Mouse (Mus musculus): ENCODE results near the gene Dnm2. TPM values are rescaled to one million over a fixed set of nuclear protein-coding genes. Genes with fewer than 3 reads are reported as not detected.

Gene Dnm2
- polyA plus RNA-seq, 1 experiment from 2014 or later, result 58.2 TPM

- Histone ChIP-seq H3K4me2 (ENCODE audit: low read length) (peak within 1 kb of the TSS; percentile 68), H3K9ac (ENCODE audit: low read length) (peak within 1 kb of the TSS; percentile 82), H3K4me3 (ENCODE audit: control insufficient read depth in 1 of 2, insufficient read depth in 1 of 2, low read depth in 1 of 2, low read length in 2 of 2) (peak within 1 kb of the TSS; percentile 72 to 81), H3K27me3 (ENCODE audit: control insufficient read depth, insufficient read depth, low read length) (no peaks in the 10 kb centered on the region), H3K9me3 (ENCODE audit: control insufficient read depth, low read length) (no peaks in the 10 kb centered on the region), H3K27ac (replicated peaks in 1 of 2; ENCODE audit: control insufficient read depth in 1 of 2, insufficient read depth in 1 of 2, low read depth in 2 of 2, low read length in 2 of 2) (peak within 1 kb of the TSS in 1 of 2 experiments; percentile 25; a peak in 2 of 4 replicates), H3K36me3 (ENCODE audit: control insufficient read depth, insufficient read depth, low read length) (peaks cover 26% of the 10 kb centered on the region), H3K4me1 (ENCODE audit: control insufficient read depth in 2 of 2, insufficient read depth in 2 of 2, low read length in 2 of 2) (peaks cover 3 to 6% of the 10 kb centered on the region in 2 experiments; a peak in 2 of 4 replicates)
- ATAC-seq (ENCODE audit: insufficient number of reproducible peaks, insufficient read depth, low FRiP score, low read depth), result peak; percentile 89
- WGBS, result 3% methylated on average over 53 of the region's 53 CpGs
Observed at GRCm38 (mm10) chr9:21411669-21412550, 12.8 kb upstream of the Dnm2 start, which contains the start of gene Qtrt1. Gene Qtrt1, plus strand, starts transcription at chr9:21411837.

GRCm38 (mm10) chr9:21417866-21418265, 6.8 kb upstream of the Dnm2 start:
- Histone ChIP-seq H3K4me1 (ENCODE audit: control insufficient read depth in 2 of 2, insufficient read depth in 2 of 2, low read length in 2 of 2) (no peaks in the 10 kb centered on the region), H3K4me3 (ENCODE audit: control insufficient read depth in 1 of 2, insufficient read depth in 1 of 2, low read depth in 1 of 2, low read length in 2 of 2) (no peak overlapping the region), H3K27me3 (ENCODE audit: control insufficient read depth, insufficient read depth, low read length) (no peaks in the 10 kb centered on the region), H3K36me3 (ENCODE audit: control insufficient read depth, insufficient read depth, low read length) (peaks cover 61% of the 10 kb centered on the region), H3K27ac (replicated peaks in 1 of 2; ENCODE audit: control insufficient read depth in 1 of 2, insufficient read depth in 1 of 2, low read depth in 2 of 2, low read length in 2 of 2) (no peak overlapping the region), H3K9ac (ENCODE audit: low read length) (no peak overlapping the region), H3K4me2 (ENCODE audit: low read length) (no peak overlapping the region), H3K9me3 (ENCODE audit: control insufficient read depth, low read length) (no peaks in the 10 kb centered on the region)
- WGBS, result 90% methylated on average over 2 of the region's 2 CpGs
- no peak for ATAC-seq (ENCODE audit: insufficient number of reproducible peaks, insufficient read depth, low FRiP score, low read depth)

- Histone ChIP-seq H3K4me2 (ENCODE audit: low read length) (no peak overlapping the region), H3K4me1 (ENCODE audit: control insufficient read depth in 2 of 2, insufficient read depth in 2 of 2, low read length in 2 of 2) (no peaks in the 10 kb centered on the region), H3K9ac (ENCODE audit: low read length) (no peak overlapping the region), H3K36me3 (ENCODE audit: control insufficient read depth, insufficient read depth, low read length) (peaks cover 51% of the 10 kb centered on the region), H3K9me3 (ENCODE audit: control insufficient read depth, low read length) (no peaks in the 10 kb centered on the region), H3K4me3 (ENCODE audit: control insufficient read depth in 1 of 2, insufficient read depth in 1 of 2, low read depth in 1 of 2, low read length in 2 of 2) (no peak overlapping the region), H3K27me3 (ENCODE audit: control insufficient read depth, insufficient read depth, low read length) (no peaks in the 10 kb centered on the region), H3K27ac (replicated peaks in 1 of 2; ENCODE audit: control insufficient read depth in 1 of 2, insufficient read depth in 1 of 2, low read depth in 2 of 2, low read length in 2 of 2) (no peak overlapping the region)
- ATAC-seq (ENCODE audit: insufficient number of reproducible peaks, insufficient read depth, low FRiP score, low read depth), result 0 out of 2 replicates have a peak, but pooled peaks have one; percentile 22
- WGBS, result 82% methylated on average over 2 of the region's 2 CpGs
Observed at GRCm38 (mm10) chr9:21419646-21420045, 5.1 kb upstream of the Dnm2 start.

- H3K4me1 ChIP-seq (ENCODE audit: control insufficient read depth in 2 of 2, insufficient read depth in 2 of 2, low read length in 2 of 2), result peaks cover 9 to 21% of the 10 kb centered on the region in 2 experiments
- peak overlapping the region; percentile 95 for H3K9ac ChIP-seq (ENCODE audit: low read length)
- peak overlapping the region; percentile 81 for H3K4me2 ChIP-seq (ENCODE audit: low read length)
- H3K9me3 ChIP-seq (ENCODE audit: control insufficient read depth, low read length), result no peaks in the 10 kb centered on the region
- WGBS, result 4% methylated on average over 6 of the region's 6 CpGs
- no peaks in the 10 kb centered on the region for H3K27me3 ChIP-seq (ENCODE audit: control insufficient read depth, insufficient read depth, low read length)
- peak overlapping the region; percentile 18 to 89; a peak in 3 of 4 replicates for H3K27ac ChIP-seq (replicated peaks in 1 of 2; ENCODE audit: control insufficient read depth in 1 of 2, insufficient read depth in 1 of 2, low read depth in 2 of 2, low read length in 2 of 2)
- ATAC-seq (ENCODE audit: insufficient number of reproducible peaks, insufficient read depth, low FRiP score, low read depth), result no peak
- H3K36me3 ChIP-seq (ENCODE audit: control insufficient read depth, insufficient read depth, low read length), result peaks cover 10% of the 10 kb centered on the region
- peak overlapping the region; percentile 70 to 99 for H3K4me3 ChIP-seq (ENCODE audit: control insufficient read depth in 1 of 2, insufficient read depth in 1 of 2, low read depth in 1 of 2, low read length in 2 of 2)
Observed at GRCm38 (mm10) chr9:21425556-21425945, 843 bp downstream of the Dnm2 start.

GRCm38 (mm10) chr9:21426013-21426412, 1.3 kb downstream of the Dnm2 start:
- peak overlapping the region; percentile 95 for H3K9ac ChIP-seq (ENCODE audit: low read length)
- peak overlapping the region; percentile 70 to 99 for H3K4me3 ChIP-seq (ENCODE audit: control insufficient read depth in 1 of 2, insufficient read depth in 1 of 2, low read depth in 1 of 2, low read length in 2 of 2)
- peaks cover 9 to 26% of the 10 kb centered on the region in 2 experiments for H3K4me1 ChIP-seq (ENCODE audit: control insufficient read depth in 2 of 2, insufficient read depth in 2 of 2, low read length in 2 of 2)
- ATAC-seq (ENCODE audit: insufficient number of reproducible peaks, insufficient read depth, low FRiP score, low read depth), result no peak
- no peak overlapping the region for H3K27ac ChIP-seq (replicated peaks in 1 of 2; ENCODE audit: control insufficient read depth in 1 of 2, insufficient read depth in 1 of 2, low read depth in 2 of 2, low read length in 2 of 2)
- peak overlapping the region; percentile 81 for H3K4me2 ChIP-seq (ENCODE audit: low read length)
- H3K27me3 ChIP-seq (ENCODE audit: control insufficient read depth, insufficient read depth, low read length), result no peaks in the 10 kb centered on the region
- no peaks in the 10 kb centered on the region for H3K9me3 ChIP-seq (ENCODE audit: control insufficient read depth, low read length)
- 11% methylated on average over 1 of the region's 1 CpGs for WGBS
- H3K36me3 ChIP-seq (ENCODE audit: control insufficient read depth, insufficient read depth, low read length), result peaks cover 8% of the 10 kb centered on the region; the same call in 1 of the 2 replicates

GRCm38 (mm10) chr9:21426525-21426924, 1.8 kb downstream of the Dnm2 start:
- Histone ChIP-seq H3K9ac (ENCODE audit: low read length) (no peak overlapping the region), H3K4me1 (ENCODE audit: control insufficient read depth in 2 of 2, insufficient read depth in 2 of 2, low read length in 2 of 2) (peaks cover 9 to 30% of the 10 kb centered on the region in 2 experiments), H3K4me2 (ENCODE audit: low read length) (peak overlapping the region; percentile 81), H3K36me3 (ENCODE audit: control insufficient read depth, insufficient read depth, low read length) (peaks cover 3% of the 10 kb centered on the region; the same call in 1 of the 2 replicates), H3K4me3 (ENCODE audit: control insufficient read depth in 1 of 2, insufficient read depth in 1 of 2, low read depth in 1 of 2, low read length in 2 of 2) (peak overlapping the region in 1 of 2 experiments; percentile 99; a peak in 1 of 4 replicates), H3K27me3 (ENCODE audit: control insufficient read depth, insufficient read depth, low read length) (no peaks in the 10 kb centered on the region), H3K27ac (replicated peaks in 1 of 2; ENCODE audit: control insufficient read depth in 1 of 2, insufficient read depth in 1 of 2, low read depth in 2 of 2, low read length in 2 of 2) (no peak overlapping the region), H3K9me3 (ENCODE audit: control insufficient read depth, low read length) (no peaks in the 10 kb centered on the region)
- ATAC-seq (ENCODE audit: insufficient number of reproducible peaks, insufficient read depth, low FRiP score, low read depth), result no peak
- 49% methylated on average over 2 of the region's 2 CpGs for WGBS

- WGBS, result 78% methylated on average over 2 of the region's 2 CpGs
- no peak for ATAC-seq (ENCODE audit: insufficient number of reproducible peaks, insufficient read depth, low FRiP score, low read depth)
- Histone ChIP-seq H3K4me2 (ENCODE audit: low read length) (no peak overlapping the region), H3K9me3 (ENCODE audit: control insufficient read depth, low read length) (no peaks in the 10 kb centered on the region), H3K27me3 (ENCODE audit: control insufficient read depth, insufficient read depth, low read length) (no peaks in the 10 kb centered on the region), H3K4me1 (ENCODE audit: control insufficient read depth in 2 of 2, insufficient read depth in 2 of 2, low read length in 2 of 2) (peaks cover 9 to 30% of the 10 kb centered on the region in 2 experiments), H3K9ac (ENCODE audit: low read length) (no peak overlapping the region), H3K36me3 (ENCODE audit: control insufficient read depth, insufficient read depth, low read length) (0 out of 2 replicates have a peak, but pooled peaks cover 3% of the 10 kb centered on the region), H3K27ac (replicated peaks in 1 of 2; ENCODE audit: control insufficient read depth in 1 of 2, insufficient read depth in 1 of 2, low read depth in 2 of 2, low read length in 2 of 2) (peak overlapping the region in 1 of 2 experiments; percentile 34; a peak in 1 of 4 replicates), H3K4me3 (ENCODE audit: control insufficient read depth in 1 of 2, insufficient read depth in 1 of 2, low read depth in 1 of 2, low read length in 2 of 2) (no peak overlapping the region)
Observed at GRCm38 (mm10) chr9:21427773-21428172, 3.1 kb downstream of the Dnm2 start.
